Mouse (Mus musculus) embryo, embryonic 11 days (tissue): ENCODE measurements at regions not wholly inside any gene's neighbourhood (a gene's known extent, or its start where the extent isn't known, plus 50 kb on each side); places are given as distances from the start of the nearest gene placed in this dataset.
"Not testable (repeated sequence)": the region's sequence is repeated elsewhere in the genome, so short reads cannot be mapped to it uniquely, and the experiment has no call there.

ENCODE experiments used
- DNase-seq: peaks from one replicate; pipeline ENCODE4 v3.0.0-alpha.2; 2015

- no peak for DNase-seq
Observed at GRCm38 (mm10) chr3:46771805-46772204, 323.8 kb upstream of the Pabpc4l start.

DNA sequence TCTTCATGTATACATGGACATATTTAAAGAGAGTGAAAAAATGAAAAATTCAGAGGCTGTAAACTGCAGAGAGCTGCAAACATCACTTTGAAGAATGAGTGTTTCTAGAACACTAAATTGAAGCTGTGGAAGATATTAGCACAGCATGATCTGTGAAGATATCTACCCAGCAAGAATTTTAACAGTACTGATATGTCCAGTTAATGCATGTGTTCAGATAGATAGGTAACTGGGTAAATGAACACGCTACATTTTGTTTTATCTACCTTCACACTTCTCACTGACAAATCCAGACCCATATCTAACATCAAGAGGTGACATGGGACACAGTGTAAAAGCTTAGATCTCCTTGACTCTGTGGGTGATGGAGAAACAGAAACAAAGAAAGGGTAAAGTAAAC, 316.9 kb upstream of the Pabpc4l start:
- DNase-seq = no peak

DNA sequence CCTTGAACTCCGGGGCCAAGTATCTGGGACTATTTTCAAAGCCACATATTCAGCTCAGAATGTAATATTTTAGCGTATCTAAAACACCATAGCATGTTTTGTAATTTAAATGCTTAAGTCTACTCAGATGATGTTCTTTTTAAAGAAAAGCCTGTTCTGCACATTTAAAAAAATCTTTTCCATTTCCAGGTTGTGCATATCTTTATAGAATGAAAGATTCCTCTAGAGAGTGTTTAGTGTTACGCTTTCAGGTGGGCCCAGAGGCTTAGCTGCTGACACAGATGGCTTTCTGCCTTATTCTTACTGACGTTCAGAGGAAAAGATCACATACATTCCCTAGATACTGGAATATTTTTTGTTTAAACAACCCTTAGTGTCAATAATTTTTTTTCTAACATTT, 310.5 kb upstream of the Pabpc4l start:
- DNase-seq = no peak

DNA sequence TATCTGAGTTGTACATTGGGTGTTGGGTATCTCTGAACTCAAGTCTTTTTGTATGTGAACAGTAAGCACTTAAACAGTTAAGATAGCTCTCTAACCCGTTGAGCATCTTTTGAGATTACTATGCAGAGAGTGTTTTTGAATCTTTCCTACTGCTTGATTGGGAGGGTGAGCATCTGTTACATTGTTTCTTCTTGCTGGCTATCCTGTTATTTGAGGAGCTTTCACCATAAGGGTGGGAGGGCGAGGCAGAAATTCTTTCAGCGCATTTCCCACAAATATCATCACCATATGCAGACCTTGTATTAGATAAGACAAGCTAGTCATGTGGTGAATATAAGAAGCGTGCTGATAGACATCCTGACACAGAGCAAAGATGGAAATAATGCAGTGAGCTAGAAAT, 279.7 kb upstream of the Pabpc4l start:
- DNase-seq = no peak

DNA sequence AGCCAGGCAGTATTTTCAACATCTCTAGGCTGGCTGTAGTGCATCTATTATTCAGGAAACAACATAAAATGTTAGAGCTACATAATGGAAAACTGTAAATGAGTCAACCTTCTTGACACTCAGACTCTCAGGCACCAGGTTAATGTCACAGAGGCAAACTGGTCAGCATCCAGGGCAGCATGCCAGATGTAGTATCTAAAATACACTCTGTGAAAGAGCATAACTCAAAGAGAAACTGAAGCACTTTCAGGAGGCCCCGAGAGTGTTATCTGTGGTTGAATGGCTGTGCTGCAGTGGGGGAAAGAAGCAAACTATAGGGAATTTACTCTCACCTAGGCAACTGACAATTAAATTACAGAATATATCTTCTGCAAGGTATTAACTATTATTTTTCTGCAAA, 253.6 kb upstream of the Pabpc4l start:
- peak; percentile 3 for DNase-seq

GRCm38 (mm10) chr3:46687680-46688420, 239.8 kb upstream of the Pabpc4l start:
- DNase-seq = not testable (repeated sequence)
